Mouse (Mus musculus) C2C12 (cell line): Measurements from ENCODE around the gene 2410137M14Rik. TPM values are rescaled to one million over a fixed set of nuclear protein-coding genes. Genes with fewer than 3 reads are reported as not detected.

Source experiments
- H3K27me3 ChIP-seq: one replicate; pipeline ENCODE4 v1.6.1; 2011; ENCODE audit not compliant: control insufficient read depth, insufficient read depth, insufficient read length
- H3K36me3 ChIP-seq: one replicate; pipeline ENCODE4 v1.6.1; 2011; ENCODE audit not compliant: control insufficient read depth, insufficient read depth
- H3K4me3 ChIP-seq: one replicate; pipeline ENCODE4 v1.5.1; 2011; ENCODE audit warnings: mild to moderate bottlenecking, control low read depth; ENCODE audit not compliant: poor library complexity, insufficient read depth, severe bottlenecking
- H3K79me2 ChIP-seq: one replicate; pipeline ENCODE4 v1.6.1; 2011; ENCODE audit not compliant: control insufficient read depth, insufficient read depth
- H3K79me3 ChIP-seq: one replicate; pipeline ENCODE4 v1.6.1; 2011; ENCODE audit warnings: low read depth, control low read depth
- H3ac ChIP-seq: one replicate; pipeline ENCODE3; 2011; ENCODE audit warnings: low read depth; ENCODE audit not compliant: control insufficient read depth, insufficient read length
- CEBPB ChIP-seq: IDR thresholded peaks from one replicate; pipeline ENCODE4 v1.6.1; 2011; ENCODE audit warnings: low read depth, mild to moderate bottlenecking, control low read depth, moderate library complexity
- CTCF ChIP-seq: IDR thresholded peaks from one replicate; pipeline ENCODE4 v1.5.1; 2011; ENCODE audit not compliant: control insufficient read depth, insufficient read depth, insufficient read length
- FOSL1 ChIP-seq: IDR thresholded peaks from one replicate; pipeline ENCODE4 v1.8.0; 2011; ENCODE audit warnings: mild to moderate bottlenecking, low read length; ENCODE audit not compliant: poor library complexity, insufficient read depth, severe bottlenecking
- MAX ChIP-seq: IDR thresholded peaks from one replicate; pipeline ENCODE4 v1.6.1; 2011; ENCODE audit warnings: mild to moderate bottlenecking, control low read depth
- MYOD1 ChIP-seq: IDR thresholded peaks from one replicate; pipeline ENCODE4 v1.6.1; 2011; ENCODE audit warnings: low read depth; ENCODE audit not compliant: control insufficient read depth, insufficient read length
- MYOG ChIP-seq: IDR thresholded peaks from one replicate; pipeline ENCODE4 v1.6.1; 2011; ENCODE audit not compliant: control insufficient read depth, insufficient read length; ENCODE audit errors: extremely low read depth
- USF1 ChIP-seq: IDR thresholded peaks from one replicate; pipeline ENCODE4 v1.6.1; 2011; ENCODE audit warnings: low read depth, mild to moderate bottlenecking, control low read depth, moderate library complexity
- long read RNA-seq, 2 experiments: library from polyadenylated mRNA; unstranded; transcript quantifications; one replicate each; pipeline ENCODE4 v2.0.0; 2019 to 2020
- polyA plus RNA-seq: library from polyadenylated mRNA; unstranded; fragments of >200 nt; fragmentation: generic; extraction: Trizol; gene quantifications from one replicate; pipeline ENCODE4 v1.2.1, GENCODE M21; 2012; ENCODE audit warnings: missing spikeins

2410137M14Rik gene
- polyA plus RNA-seq = not detected
- long read RNA-seq, experiment 1 = 0 reads
- long read RNA-seq, experiment 2 = 0 reads

DNA sequence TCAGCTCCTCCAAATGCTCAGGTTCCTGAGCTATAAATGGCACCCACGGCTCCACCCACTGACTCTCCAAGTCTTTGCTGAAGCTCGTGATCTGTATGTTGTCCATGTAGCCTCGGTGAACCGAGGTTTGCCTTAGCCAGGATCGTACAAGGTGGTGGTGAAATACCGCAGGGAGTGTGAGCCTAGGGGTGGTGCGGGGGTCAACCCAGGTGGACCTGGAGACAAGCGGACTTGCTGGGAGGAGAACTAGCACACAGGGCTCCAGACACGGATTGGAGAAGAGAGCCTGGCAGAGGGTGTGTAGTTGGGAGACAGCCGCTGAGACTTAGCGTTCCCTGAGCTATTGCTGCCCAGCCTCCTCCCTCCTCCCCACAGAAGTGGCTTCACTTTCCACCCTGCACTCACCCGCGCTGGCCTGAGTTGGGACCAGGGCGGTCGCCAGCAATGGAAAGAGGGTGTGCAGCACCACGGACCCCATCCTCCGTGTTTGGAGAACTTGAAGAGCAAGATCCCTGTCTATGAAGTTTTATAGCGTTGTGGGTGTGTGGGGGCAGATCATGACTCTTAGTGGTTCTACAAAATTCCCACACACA lies at the start of gene 2410137M14Rik:
Gene 2410137M14Rik, minus strand, starts transcription at position 17 of the 593 bp plus-strand sequence.
- H3K79me3 ChIP-seq = no peaks in the 10 kb centered on the region
- H3K36me3 ChIP-seq = no peaks in the 10 kb centered on the region
- H3K27me3 ChIP-seq = peaks cover 4% of the 10 kb centered on the region
- no peak within 1 kb of the TSS for H3ac ChIP-seq
- H3K79me2 ChIP-seq = no peaks in the 10 kb centered on the region
- TF ChIP-seq MYOD1 = no peak
- no peak for TF ChIP-seq MAX
- no peak for TF ChIP-seq CEBPB
- TF ChIP-seq CTCF = no peak
- no peak for TF ChIP-seq FOSL1
- no peak for TF ChIP-seq MYOG
- TF ChIP-seq USF1 = no peak
- H3K4me3 ChIP-seq = no peak within 1 kb of the TSS

DNA sequence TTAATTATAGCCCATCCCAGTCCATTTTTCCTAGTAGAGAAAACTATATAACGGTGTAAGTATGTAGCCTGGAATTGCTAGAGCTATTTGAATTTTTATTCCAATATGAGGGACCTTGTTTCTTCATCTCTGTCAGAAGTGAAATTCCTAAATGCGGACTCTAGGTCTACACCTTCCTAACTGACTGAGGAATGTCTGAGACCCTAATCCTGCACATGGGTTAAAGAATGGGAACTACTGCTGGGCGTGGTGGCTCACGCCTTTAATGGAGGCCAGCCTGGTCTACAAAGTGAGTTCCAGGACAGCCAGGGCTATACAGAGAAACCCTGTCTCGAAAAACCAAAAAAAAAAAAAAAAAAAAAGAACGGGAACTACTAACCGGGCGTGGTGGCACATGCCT lies 48.1 kb upstream of the 2410137M14Rik start:
- Histone ChIP-seq H3K4me3 (no peak overlapping the region), H3K36me3 (no peaks in the 10 kb centered on the region), H3K79me2 (no peaks in the 10 kb centered on the region), H3K79me3 (no peaks in the 10 kb centered on the region), H3K27me3 (no peaks in the 10 kb centered on the region), H3ac (no peak overlapping the region)
- TF ChIP-seq MYOG = no peak
- no peak for TF ChIP-seq FOSL1
- TF ChIP-seq CEBPB = no peak
- no peak for TF ChIP-seq MAX
- TF ChIP-seq CTCF = no peak
- no peak for TF ChIP-seq MYOD1

DNA sequence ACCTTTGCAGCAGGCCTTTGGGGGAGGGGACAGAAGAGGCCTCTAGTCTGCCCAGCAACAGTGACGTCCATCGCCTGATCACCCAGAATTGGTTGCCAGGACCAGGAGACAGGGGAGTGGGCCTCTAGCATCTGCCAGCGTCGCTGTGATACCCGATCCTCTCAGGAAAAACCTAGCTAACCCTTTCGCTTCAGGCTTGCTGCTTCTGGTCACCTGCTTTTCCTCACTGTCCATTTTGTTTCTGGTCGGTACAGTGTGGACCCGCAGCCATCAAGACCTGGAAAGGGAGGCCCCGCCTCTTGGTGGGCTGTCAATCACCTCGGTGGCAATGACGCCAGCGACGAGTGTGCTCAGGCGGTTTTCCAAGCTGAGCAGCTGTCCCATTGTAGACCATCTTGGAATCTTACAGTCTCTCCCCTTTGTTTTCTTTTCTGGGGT lies 47.7 kb upstream of the 2410137M14Rik start:
- no peaks in the 10 kb centered on the region for H3K79me3 ChIP-seq
- TF ChIP-seq USF1 (no peak), FOSL1 (no peak), CTCF (no peak), CEBPB (no peak), MYOG (no peak), MAX (no peak), MYOD1 (no peak)
- H3K36me3 ChIP-seq = no peaks in the 10 kb centered on the region
- H3ac ChIP-seq = peak overlapping the region; percentile 2
- H3K4me3 ChIP-seq = no peak overlapping the region
- H3K79me2 ChIP-seq = no peaks in the 10 kb centered on the region
- H3K27me3 ChIP-seq = no peaks in the 10 kb centered on the region

DNA sequence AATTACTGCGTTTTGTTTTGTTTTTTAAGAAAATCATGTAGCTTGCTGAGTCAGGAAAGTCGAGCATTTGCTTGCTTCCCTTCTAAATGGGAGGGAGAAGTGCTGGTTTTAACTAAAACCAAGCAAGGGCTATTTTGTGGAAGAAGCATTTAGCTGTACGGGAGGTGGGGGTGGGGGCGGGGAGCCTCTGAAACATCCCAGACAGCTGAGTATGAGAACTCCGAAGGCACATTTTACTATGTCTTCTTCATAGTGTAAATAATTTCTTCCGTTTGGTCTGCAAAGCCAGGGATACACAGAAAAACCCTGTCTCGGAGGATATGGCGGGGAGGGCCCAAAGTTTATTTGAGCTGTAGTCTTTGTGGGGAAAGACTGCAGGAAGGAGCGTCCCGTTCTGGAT lies 47.2 kb upstream of the 2410137M14Rik start:
- Histone ChIP-seq H3K36me3 (no peaks in the 10 kb centered on the region), H3K4me3 (no peak overlapping the region), H3ac (no peak overlapping the region), H3K27me3 (no peaks in the 10 kb centered on the region), H3K79me3 (no peaks in the 10 kb centered on the region), H3K79me2 (no peaks in the 10 kb centered on the region)
- TF ChIP-seq CEBPB (no peak), FOSL1 (no peak), CTCF (no peak), USF1 (no peak), MAX (no peak), MYOD1 (no peak), MYOG (no peak)

DNA sequence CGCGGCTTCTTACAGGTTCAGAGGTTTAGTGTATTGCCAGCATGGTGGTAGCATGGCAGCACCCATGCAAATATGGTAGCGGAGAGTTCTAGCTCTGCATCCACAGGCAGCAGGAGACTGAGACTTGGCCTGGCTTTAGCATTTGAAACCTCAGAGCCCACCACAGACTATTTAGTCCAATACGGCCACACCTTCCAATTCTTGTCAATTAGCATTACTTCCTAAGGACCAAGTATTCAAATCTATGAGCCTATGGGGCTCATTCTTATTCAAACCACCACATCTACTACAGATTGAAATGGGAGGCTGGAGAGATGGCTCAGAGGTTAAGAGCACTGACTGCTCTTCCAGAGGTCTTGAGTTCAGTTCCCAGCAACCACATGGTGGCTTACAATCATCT lies 46.4 kb upstream of the 2410137M14Rik start:
- H3K79me3 ChIP-seq = no peaks in the 10 kb centered on the region
- no peak overlapping the region for H3K4me3 ChIP-seq
- TF ChIP-seq FOSL1 = no peak
- no peak for TF ChIP-seq CTCF
- TF ChIP-seq MYOD1 = no peak
- no peak for TF ChIP-seq MAX
- no peak for TF ChIP-seq CEBPB
- no peak for TF ChIP-seq USF1
- TF ChIP-seq MYOG = no peak
- no peak overlapping the region for H3ac ChIP-seq
- no peaks in the 10 kb centered on the region for H3K79me2 ChIP-seq
- H3K36me3 ChIP-seq = no peaks in the 10 kb centered on the region
- no peaks in the 10 kb centered on the region for H3K27me3 ChIP-seq

DNA sequence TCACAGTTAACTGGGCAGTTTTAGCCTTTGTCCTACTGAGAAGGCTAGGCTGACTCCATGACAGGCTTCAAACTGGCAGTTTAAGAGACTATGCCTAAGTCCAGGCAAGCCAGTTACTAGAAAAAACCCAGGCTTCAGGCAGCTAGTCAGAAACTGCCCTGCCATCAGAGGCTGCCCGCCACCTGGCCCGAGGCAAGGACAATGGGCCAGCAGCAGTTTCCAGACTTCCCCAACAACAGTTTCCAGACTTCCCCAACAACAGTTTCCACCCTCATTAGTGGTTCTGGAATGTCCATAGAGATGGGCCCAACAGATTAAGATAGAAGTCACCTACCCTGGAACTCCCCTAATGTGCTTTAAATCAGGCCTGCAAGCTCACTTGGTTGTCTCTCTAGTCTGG lies 45.4 kb upstream of the 2410137M14Rik start:
- no peak overlapping the region for H3K4me3 ChIP-seq
- no peaks in the 10 kb centered on the region for H3K79me3 ChIP-seq
- no peaks in the 10 kb centered on the region for H3K36me3 ChIP-seq
- no peaks in the 10 kb centered on the region for H3K27me3 ChIP-seq
- H3ac ChIP-seq = no peak overlapping the region
- TF ChIP-seq FOSL1 (no peak), MYOD1 (no peak), CEBPB (no peak), CTCF (no peak), MYOG (no peak), USF1 (no peak), MAX (no peak)
- H3K79me2 ChIP-seq = no peaks in the 10 kb centered on the region
